Mouse (Mus musculus): ENCODE results near the gene Trp73.

Trp73 gene

DNA sequence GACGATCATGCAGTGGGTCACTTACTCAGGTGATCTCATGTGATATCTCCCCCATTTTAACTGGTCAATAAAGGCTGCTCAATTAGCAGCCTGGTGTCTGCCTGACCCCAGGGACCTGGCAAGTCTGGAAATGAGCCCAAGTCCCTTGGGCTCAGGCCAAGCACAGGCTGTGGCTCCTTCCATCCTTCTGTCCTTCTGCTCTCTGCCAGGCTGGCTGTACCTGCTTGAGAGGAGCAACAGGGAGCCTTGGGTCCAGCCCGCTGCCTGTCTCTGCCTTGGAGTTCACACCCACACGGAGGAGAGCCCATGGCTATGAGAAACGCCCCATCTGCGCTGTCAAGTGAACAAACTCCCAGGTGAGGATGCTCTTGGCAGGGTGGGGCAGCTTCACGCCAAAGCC lies 43.9 kb downstream of the Trp73 start:
- no peak for DNase-seq

DNA sequence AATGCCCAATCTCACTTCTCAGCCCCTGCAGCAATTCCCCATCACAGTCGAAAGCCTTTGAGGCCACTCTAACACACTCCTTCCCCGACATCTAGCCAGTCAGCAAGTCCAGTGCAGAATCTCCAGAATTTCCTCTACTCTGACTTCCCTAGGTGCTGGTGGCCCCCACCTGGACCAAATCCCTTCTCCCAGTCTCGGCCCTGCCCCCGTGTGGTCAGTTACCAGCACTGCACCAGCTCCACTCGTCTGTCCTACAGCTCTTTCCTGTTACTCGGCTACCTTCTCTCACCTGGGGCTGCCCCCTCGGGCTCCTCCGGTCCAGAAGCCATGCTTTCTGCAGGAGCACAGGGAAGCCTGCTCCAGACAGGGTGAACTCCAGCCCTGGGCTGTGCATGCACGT lies 46.8 kb downstream of the Trp73 start:
- no peak for DNase-seq

GRCm38 (mm10) chr4:154091356-154091755 lies 48.7 kb downstream of the Trp73 start:
- DNase-seq = no peak

- no peak for DNase-seq
These were observed 50.8 kb downstream of the Trp73 start for GRCm38 (mm10) chr4:154089205-154089604.

DNA sequence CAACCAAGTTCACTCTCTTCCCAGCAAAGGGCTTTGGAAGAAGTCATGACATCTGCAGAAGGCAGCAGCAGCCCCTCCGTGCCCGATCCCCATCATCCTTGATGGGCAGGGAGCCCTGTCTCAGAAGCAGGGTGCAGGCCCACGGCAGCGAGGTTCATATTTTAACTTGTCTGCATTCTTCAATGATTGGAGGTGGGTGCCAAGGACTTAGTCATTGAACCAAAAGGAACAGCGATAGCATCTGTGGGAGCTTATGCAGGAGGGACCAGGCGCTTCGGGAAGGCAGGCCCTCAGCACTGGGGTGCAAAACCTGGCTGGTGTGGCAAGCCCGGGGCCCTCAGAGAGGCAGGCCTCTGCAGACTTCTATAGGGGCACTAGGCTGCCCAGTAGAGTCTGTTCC lies 53.6 kb downstream of the Trp73 start:
- DNase-seq = no peak

DNA sequence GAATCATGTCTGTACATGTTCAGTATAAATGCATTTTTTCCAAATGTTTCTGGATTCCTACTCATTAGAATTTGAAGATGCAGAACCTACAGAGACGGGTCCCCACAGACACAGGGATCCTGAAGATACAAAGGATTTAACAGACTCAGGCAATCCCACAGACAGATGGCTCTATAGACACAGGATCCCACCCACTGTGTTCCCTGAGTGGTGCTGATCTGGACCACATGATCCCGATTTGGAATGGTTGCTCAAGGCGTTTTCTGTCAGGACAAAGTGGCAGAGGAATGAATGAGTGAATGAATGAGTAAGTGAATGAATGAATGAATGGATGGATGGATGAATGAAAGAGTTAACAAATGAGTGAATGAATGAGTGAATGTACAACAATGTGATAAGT lies 54.2 kb downstream of the Trp73 start:
- DNase-seq = no peak

DNA sequence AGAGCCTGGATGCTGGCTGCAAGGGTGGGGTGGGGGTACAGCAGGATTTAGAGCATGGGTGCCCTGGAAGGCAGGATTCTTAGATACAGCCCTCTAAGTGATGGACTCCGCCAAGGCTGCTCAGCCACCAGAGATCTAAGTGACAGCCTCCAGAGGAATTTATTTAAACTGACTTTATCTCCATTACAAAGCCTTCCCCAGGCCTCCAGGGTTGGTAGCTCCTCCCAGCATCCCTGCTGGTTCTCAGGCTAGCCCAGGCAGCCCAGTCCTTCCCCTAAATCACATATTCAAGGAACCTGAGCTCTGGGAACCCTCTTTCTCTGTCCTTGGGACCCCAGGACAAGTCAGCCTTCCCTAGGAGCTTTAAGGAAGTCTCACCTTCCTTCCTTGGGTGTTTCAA lies 58.0 kb downstream of the Trp73 start:
- DNase-seq = no peak

DNA sequence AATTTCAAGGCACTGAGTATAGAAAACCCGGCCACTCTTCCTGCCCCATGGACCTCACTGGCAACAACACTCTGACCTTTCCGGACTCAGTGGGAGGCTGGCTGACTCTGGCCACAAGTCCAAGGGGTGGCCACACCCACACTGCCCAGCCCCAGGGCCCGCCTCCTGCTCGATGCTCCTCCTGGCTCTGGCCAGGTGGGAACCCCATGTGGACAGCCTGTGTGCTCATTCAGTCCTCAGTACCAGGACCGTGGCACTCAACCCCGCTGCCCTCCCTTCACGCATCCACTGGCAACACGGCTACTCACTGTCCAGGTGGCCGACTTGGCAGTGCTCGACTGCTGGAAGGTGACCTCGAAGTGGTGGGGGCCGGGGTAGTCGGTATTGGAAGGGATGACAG lies 59.0 kb downstream of the Trp73 start:
- peak; percentile 59 for DNase-seq

DNA sequence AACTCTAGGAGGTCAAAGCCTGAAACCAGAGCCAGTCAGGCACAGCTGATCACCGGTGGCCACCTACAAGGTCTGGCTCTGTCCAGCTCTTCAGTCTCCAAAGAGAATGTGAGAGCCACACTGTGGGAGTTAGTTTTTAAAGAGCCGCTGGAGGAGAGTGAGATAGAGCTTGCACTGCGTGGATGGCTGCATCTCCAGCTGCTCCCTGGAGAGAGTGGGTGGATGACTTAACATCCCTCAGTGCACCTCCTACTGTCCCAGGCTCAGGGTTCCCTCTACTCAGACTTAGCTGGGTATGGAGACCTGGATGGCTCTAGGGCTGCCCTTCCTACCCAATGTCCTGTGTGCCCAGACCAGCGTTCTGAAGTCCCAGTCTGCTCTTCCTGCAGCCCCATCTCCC lies 59.8 kb downstream of the Trp73 start:
- no peak for DNase-seq

DNA sequence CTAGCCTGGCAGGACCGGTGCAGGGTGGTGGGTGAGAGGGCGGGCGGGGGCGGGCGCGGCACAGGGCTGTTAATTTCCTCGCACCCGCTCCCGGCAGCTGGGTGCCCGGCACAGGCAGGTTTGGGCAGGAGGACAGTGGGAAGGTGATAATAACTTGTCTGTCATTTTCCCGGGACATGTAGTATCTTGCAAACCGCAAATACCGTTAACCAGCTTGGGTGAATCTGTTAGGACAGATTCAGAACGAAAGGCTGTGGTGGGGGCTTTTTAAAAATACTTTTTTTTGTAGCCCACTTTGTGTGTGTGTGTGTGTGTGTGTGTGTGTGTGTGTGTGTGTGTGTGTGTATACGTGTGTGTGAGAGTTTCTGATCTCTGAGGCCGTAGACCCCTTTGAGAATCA lies 68.1 kb downstream of the Trp73 start:
- no peak for DNase-seq

GRCm38 (mm10) chr4:154071521-154071920 lies 68.5 kb downstream of the Trp73 start:
- no peak for DNase-seq

- no peak for DNase-seq
These were observed 69.1 kb downstream of the Trp73 start for GRCm38 (mm10) chr4:154070896-154071295.

DNA sequence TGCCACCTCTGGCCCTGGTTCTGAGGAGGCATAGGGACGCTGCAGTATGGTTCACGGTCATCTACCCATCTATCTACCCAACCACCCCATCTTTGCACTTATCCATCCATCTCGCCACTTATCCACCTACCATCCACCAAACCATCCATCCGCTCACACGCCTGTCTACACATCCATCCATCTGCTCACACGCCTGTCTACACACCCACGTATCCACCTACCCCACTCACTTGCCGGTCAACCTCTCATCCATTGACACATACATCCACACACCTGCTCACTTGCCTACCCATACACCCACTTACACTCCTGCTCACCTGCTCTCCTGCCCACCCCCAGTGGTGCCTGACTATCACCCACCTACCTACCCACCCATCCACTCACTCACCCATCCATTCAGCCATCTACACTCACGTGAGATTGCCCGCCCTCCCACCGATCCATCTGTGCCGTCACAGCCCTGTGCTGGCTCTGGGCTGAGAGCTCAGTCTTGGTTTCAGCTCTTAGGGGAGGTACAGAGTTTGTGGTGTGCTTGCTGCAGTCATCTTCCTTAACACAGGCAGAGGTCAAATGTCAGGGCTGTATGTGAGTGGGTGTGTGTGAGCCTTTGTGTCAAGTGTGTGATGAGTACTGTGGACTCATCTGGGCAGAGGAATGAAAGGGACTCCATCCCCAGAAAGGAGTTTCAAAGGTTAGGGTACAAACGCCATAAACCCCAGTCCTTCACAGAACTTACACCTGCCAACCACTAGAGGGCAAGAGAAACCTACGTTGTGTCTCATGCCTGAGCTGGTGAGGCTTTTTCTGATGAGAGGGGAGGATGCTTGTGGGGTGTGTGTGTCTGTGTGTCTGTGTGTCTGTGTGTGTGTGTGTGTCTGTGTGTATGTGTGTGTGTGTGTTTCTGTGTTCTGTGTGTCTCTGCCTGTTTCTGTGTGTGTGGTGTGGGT lies 74.9 kb downstream of the Trp73 start:
- DNase-seq = peak; percentile 37

- no peak for DNase-seq
These were observed 82.3 kb downstream of the Trp73 start for GRCm38 (mm10) chr4:154057696-154058095.

- DNase-seq = no peak
These were observed 83.3 kb downstream of the Trp73 start for GRCm38 (mm10) chr4:154056661-154057060.

- no peak for DNase-seq
These were observed 84.0 kb downstream of the Trp73 start for GRCm38 (mm10) chr4:154056046-154056445.

- DNase-seq = no peak
These were observed 84.5 kb downstream of the Trp73 start for GRCm38 (mm10) chr4:154055482-154055881.

DNA sequence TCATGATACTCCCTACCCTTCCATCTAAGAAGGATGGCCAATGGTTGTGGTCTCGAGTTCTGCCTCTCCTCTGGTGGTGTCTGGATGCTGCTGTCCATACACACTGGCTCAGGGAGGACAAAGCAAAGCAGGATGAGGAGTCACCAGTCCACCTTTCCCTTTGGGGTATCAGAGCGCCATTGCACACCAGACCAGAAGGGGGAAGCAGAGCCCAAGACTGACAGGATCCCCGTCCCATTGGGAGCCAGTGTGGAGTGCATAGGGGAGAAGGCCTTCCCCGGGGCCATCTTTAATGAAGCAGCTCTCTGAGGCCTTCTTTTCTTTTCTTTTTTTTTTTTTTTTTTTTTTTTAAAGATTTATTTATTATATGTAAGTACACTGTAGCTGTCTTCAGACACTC lies 86.9 kb downstream of the Trp73 start:
- DNase-seq = no peak

DNA sequence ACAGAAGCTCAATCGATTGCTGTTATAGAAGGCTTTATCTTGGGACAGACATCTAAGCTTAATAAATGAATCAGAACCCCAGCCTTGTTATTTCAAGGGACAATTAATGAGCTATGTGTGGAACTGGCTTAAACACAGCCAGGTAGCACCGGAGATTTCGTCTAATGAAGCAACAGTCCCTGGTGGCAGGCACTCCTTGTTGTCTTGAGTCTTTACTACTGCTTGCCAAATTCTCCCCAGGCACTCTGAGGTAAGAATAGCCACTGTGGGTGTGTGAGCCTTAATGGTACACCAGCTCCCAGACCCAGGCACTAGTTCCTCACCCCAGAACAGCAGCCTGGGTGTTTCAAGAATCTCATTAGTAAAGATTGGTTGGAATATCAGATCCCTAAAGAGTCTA lies 88.6 kb downstream of the Trp73 start:
- DNase-seq = no peak

DNA sequence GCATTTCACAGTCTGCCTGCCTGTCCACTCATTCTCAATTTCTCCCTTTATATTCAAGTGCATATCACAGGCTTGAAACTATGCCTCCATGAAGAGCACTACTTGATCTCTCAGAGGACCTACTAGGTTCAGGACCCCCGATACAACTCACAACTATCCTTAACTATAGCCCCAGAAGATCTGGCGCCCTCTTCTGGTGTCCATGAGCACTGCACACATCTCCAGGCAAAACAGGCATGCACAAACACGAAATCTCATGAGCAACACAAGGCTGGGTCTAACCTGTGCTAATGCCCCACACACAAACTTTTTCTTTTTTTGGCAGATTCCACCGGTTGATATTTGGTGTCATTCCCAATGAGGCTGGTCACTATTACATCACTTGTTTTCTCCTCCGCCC lies 94.2 kb downstream of the Trp73 start:
- no peak for DNase-seq

DNA sequence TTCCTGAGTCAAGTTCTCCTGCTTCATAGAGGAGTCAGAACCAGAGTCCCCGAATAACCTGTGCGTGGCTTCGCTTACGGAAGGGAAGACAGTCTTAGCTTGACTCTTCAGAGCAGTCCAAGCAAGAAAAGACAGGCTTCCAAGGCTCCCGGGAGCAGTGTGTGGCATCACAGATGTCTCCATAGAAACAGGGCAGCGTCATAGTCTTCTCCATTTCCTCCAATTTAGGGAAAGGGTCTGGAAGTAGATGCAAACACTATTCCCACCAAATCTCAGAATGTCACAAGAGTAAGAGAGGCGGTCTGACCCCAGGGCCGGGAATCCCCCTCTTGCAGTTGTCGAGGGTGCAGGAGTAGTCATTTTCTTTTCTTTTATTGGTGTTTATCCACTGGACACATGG lies 97.4 kb downstream of the Trp73 start, which contains the start of gene Ccdc27:
Ccdc27 (minus strand) TSS at position 101 of the 400 bp plus-strand sequence.
- DNase-seq = no peak

DNA sequence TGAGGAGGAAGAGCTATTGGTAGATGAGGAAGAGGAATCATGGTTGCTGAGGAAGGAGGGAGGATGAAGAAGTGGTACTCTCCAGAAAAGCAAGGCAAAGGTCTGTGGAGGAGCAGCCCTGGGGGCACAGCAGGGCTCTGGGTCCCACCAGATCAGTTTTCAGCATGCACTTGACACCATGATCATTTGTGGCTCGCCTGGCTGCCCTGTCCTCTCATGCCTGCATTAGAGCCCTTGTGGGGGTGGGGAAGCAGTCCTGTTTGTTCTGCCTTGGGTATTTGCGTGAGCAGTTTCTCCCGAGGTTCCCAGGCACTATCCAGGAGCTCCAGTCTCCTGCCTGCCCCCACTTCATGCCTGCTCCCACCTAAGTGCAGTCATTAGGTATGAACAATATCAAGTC lies 102.9 kb downstream of the Trp73 start:
- DNase-seq = no peak

DNA sequence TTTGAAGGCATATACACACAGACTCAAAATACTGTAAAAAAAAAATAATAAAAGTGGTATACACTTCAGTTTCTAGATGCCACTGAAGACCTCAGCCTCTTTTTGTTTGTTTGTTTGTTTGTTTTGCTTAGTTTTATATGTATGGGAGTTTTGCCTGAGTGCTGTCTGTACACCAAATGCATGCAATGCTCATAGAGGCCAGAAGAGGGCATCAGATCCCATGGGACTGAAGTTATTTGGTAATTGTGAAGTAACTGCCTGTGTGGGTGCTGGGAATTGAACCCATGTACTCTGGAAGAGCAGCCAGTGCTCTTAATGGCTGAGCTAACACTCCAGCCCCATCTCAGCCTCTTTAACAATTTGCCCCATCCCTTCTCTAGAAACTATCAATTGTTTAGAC lies 111.4 kb downstream of the Trp73 start:
- DNase-seq = no peak

- DNase-seq = no peak
These were observed 111.9 kb downstream of the Trp73 start for GRCm38 (mm10) chr4:154028066-154028465.

- DNase-seq = no peak
These were observed 113.6 kb downstream of the Trp73 start for GRCm38 (mm10) chr4:154026441-154026761.
